In the genomic region with DNA sequence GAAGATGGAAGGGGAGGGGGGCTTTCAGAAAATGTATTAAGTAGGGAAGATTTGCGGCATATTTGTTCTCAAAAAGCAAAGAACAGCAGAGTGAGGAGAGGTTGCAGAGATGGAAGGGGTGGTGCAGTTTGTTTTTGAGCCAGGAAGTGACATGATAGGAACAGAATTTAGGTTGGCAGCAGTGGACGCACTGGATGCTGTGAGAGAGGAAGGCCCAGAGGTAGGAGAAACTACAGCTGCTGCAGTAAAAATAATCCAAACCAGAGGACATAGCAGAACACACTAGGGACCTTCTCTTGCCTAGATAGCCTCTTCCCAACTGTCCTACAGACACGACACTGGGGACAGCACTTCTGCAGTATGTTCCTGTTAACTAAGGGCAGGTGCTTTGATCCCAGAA, we compare ENCODE assay signal across 11 mouse cellular contexts. TPM values are rescaled to one million over a fixed set of nuclear protein-coding genes. Genes with fewer than 3 reads are reported as not detected.
DNase-seq lines count a peak whose midpoint lies in the region; TF ChIP-seq lines count a peak whose summit lies in the region.
"Had no signal": no experiment of that assay in that cellular context is flagged by ENCODE, and none has a peak within 500 bp of the region (broad histone marks: within the 10 kb centered on the region; RNA-seq: fewer than 3 reads in every experiment).

No protein-coding gene starts in this region.

- no peak for DNase-seq in layer of hippocampus, adult 2 months (ENCODE audit: low spot score in 2 of 2)
- no peak for DNase-seq in layer of hippocampus, adult 8-10 months (ENCODE audit: low spot score in 2 of 2)
- peak; percentile 15 for DNase-seq in gastrocnemius, postnatal 10 days
- peak; percentile 37 to 50 for DNase-seq in heart, postnatal 36 days
- no peak for DNase-seq in thymus, postnatal 10 days (ENCODE audit: low spot score in 2 of 2)
- no peak for DNase-seq in right cerebral cortex, postnatal 14 days
- DNase-seq in ovary, postnatal 14 days (ENCODE audit: low spot score), result no peak
- DNase-seq: cerebellum, postnatal 36 days; kidney, adult 18-20 months; liver, embryonic 13.5 days had no signal

- no peak overlapping the region for H3K4me3 ChIP-seq in layer of hippocampus, adult 2 months
- no peak overlapping the region for H3K4me3 ChIP-seq in brown adipose tissue, adult 24 weeks (ENCODE audit: insufficient read depth, low read depth, low read length)
- H3K4me3 ChIP-seq: liver, embryonic 13.5 days had no signal

- intact Hi-C loops in heart, postnatal 36 days (cut with DNase I), result no loop called here

- peak overlapping the region; percentile 15; the same call in 1 of the 2 replicates for H3K27ac ChIP-seq in layer of hippocampus, adult 2 months
- H3K27ac ChIP-seq in brown adipose tissue, adult 24 weeks (replicated peaks; ENCODE audit: low read depth, low read length), result 0 out of 2 replicates have a peak overlapping the region, but pooled peaks have one; percentile 15
- H3K27ac ChIP-seq: liver, embryonic 13.5 days had no signal

- no peak for TF ChIP-seq CTCF in layer of hippocampus, adult 2 months (conservative IDR thresholded peaks at IDR 0.05)

- peaks cover 11% of the 10 kb centered on the region; the same call in 1 of the 2 replicates for H3K4me1 ChIP-seq in brown adipose tissue, adult 24 weeks (ENCODE audit: control insufficient read depth, insufficient read depth, insufficient read length, low read length)
- H3K4me1 ChIP-seq: liver, embryonic 13.5 days had no signal

RNA-seq across cellular contexts. Expression of gene Sntb2, which starts 9.2 kb away (rescaled TPM):
- 10 to 100 TPM; 24.8 to 24.9 TPM for total RNA-seq in layer of hippocampus, adult 2 months (2021)
- total RNA-seq in layer of hippocampus, adult 8-10 months (2022), result 10 to 100 TPM; 19.2 to 32.0 (median 24.1) TPM
- 4.1 and 6.9 TPM in 2 replicates for polyA plus RNA-seq in brown adipose tissue, adult 24 weeks (2012; ENCODE audit: insufficient read depth, insufficient read length, missing spikeins)
- 10 to 100 TPM; 18.5 to 22.0 TPM for total RNA-seq in gastrocnemius, postnatal 10 days (2021)
- 10 to 100 TPM; 12.7 to 13.7 TPM for total RNA-seq in heart, postnatal 36 days (2021)

RNA-seq across cellular contexts. Expression of gene Utp4, which starts 51.3 kb away (rescaled TPM):
- 10 to 100 TPM; 43.4 to 47.9 TPM for total RNA-seq in layer of hippocampus, adult 2 months (2021)
- 10 to 100 TPM; 41.0 to 44.7 (median 43.9) TPM for total RNA-seq in layer of hippocampus, adult 8-10 months (2022)
- 19.8 and 24.4 TPM in 2 replicates for polyA plus RNA-seq in brown adipose tissue, adult 24 weeks (2012; ENCODE audit: insufficient read depth, insufficient read length, missing spikeins)
- total RNA-seq in gastrocnemius, postnatal 10 days (2021), result 10 to 100 TPM; 18.1 to 21.7 TPM
- 10 to 100 TPM; 20.2 to 22.2 TPM for total RNA-seq in heart, postnatal 36 days (2021)

Comparison
In these comparisons a context has a peak if more than half of its experiments do, and no peak if none do; other contexts are left out.
1. DNase-seq: peak in gastrocnemius, postnatal 10 days (single experiment) and heart, postnatal 36 days (2 of 2); none in layer of hippocampus, adult 2 months (0 of 2), layer of hippocampus, adult 8-10 months (0 of 2), thymus, postnatal 10 days (0 of 2), right cerebral cortex, postnatal 14 days (single experiment) and ovary, postnatal 14 days (single experiment).